Mouse (Mus musculus): ENCODE results near the gene Esx1. TPM values are rescaled to one million over a fixed set of nuclear protein-coding genes. Genes with fewer than 3 reads are reported as not detected.

Esx1 gene
- total RNA-seq (2021): not detected
- long read RNA-seq, experiment 1: 0 reads
- long read RNA-seq, experiment 2: 0 reads

GRCm38 (mm10) chrX:137121718-137122117 lies at the start of gene Esx1:
Gene Esx1, minus strand, starts transcription at chrX:137122083.
- no peak for DNase-seq (ENCODE audit: low spot score in 2 of 2)

- DNase-seq (ENCODE audit: low spot score in 2 of 2): peak in 1 of 2 experiments; percentile 18
Observed at GRCm38 (mm10) chrX:137170021-137170420, 48.1 kb upstream of the Esx1 start.

- DNase-seq (ENCODE audit: low spot score in 2 of 2): no peak
Observed at GRCm38 (mm10) chrX:137167658-137168057, 45.8 kb upstream of the Esx1 start.

DNA sequence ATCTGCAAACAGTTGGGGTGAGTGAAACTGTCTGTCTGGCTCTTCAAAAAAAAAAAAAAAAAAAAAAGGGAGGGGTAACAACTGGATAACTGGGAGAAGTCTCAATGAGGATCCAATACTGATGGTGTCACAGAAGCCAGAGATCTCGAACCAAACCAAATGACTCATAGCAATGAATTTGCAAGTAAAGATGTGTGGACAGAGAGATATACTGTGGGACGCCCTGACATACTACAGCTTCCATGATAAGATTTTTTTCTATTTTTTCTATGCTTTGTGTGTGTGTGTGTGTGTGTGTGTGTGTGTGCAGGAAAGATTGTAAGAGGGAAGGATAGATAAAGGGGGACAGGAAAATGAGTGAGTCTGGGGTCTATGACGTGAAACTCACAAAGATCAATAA lies 43.7 kb upstream of the Esx1 start:
- no peak for DNase-seq (ENCODE audit: low spot score in 2 of 2)

GRCm38 (mm10) chrX:137162700-137163099 lies 40.8 kb upstream of the Esx1 start:
- DNase-seq (ENCODE audit: low spot score in 2 of 2): no peak

DNA sequence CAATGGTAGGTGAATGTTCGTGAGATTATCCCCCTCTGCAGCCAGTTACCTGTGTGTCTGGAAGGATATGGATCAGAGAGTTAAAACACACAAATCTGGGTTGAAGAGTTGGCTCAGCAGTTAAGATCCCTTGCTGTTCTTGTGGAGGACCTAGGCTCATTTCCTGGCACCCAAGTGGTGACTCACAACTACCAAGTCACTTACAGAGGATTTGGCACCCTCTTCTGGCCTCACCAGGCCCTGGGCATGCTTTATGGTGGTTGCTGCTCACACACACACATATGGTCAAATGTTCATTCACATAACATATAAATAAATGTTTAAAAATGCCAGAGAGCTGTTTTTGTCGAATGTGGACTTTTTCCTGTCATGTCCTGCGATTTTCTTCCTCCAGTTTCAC lies 39.1 kb upstream of the Esx1 start:
- DNase-seq (ENCODE audit: low spot score in 2 of 2): no peak

GRCm38 (mm10) chrX:137149050-137149449 lies 27.2 kb upstream of the Esx1 start:
- DNase-seq (ENCODE audit: low spot score in 2 of 2): no peak

DNA sequence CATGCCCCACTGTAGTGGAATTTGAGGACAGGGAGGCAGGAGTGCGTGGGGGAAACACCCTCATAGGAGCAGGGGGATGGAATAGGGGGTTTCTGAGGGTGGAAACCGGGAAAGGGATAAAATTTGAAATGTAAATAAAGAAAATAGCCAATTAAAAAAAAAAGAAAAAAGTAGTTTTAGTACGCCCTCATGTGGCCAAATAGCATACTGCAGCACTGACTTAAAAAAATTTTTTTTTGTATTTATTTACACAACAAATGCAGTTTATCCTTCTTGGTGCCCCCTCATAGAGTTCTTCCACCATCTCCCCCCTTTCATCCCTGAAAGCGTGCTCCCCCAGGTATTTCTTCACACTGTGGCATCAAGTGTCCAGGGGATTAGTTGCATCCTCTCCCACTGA lies 22.8 kb upstream of the Esx1 start:
- no peak for DNase-seq (ENCODE audit: low spot score in 2 of 2)

GRCm38 (mm10) chrX:137143726-137144125 lies 21.8 kb upstream of the Esx1 start:
- DNase-seq (ENCODE audit: low spot score in 2 of 2): no peak

GRCm38 (mm10) chrX:137142546-137142945 lies 20.7 kb upstream of the Esx1 start:
- no peak for DNase-seq (ENCODE audit: low spot score in 2 of 2)

GRCm38 (mm10) chrX:137141669-137142068 lies 19.8 kb upstream of the Esx1 start:
- DNase-seq (ENCODE audit: low spot score in 2 of 2): peak in 1 of 2 experiments; percentile 42

DNA sequence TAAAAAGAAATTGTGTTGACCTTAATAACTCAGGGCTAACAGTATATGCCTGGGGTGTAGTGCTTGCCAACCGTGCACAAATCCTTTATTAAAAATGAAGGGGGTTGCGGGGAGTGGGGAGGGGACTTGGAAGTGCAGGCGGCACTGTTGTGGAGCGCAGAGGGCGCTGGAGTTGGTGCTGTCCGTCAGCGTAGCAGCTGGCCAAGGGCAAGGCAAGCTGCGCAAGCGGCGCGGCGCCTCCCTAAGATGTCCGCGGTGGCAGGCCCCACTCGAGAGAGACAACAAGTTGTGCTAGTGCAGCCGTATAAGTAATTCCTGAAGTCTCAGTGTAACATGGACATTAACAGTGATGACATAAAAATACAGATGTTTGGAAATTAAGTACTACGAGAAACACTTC lies 5.7 kb upstream of the Esx1 start:
- DNase-seq (ENCODE audit: low spot score in 2 of 2): no peak

GRCm38 (mm10) chrX:137119675-137120423 lies 2.0 kb downstream of the Esx1 start:
- no peak for DNase-seq (ENCODE audit: low spot score in 2 of 2)

- no peak for DNase-seq (ENCODE audit: low spot score in 2 of 2)
Observed at GRCm38 (mm10) chrX:137118097-137118746, 3.7 kb downstream of the Esx1 start.

GRCm38 (mm10) chrX:137106498-137106897 lies 15.4 kb downstream of the Esx1 start:
- DNase-seq (ENCODE audit: low spot score in 2 of 2): no peak

GRCm38 (mm10) chrX:137104531-137104930 lies 17.4 kb downstream of the Esx1 start:
- no peak for DNase-seq (ENCODE audit: low spot score in 2 of 2)

Other genes with a start within 250 kb of the Esx1 start
- not detected for gene H2bfm, start 194.8 kb downstream of the Esx1 start, total RNA-seq (2021)
- gene Tmsb15b2, start 146.6 kb downstream of the Esx1 start, total RNA-seq (2021): 10 to 100 TPM; 11.7 to 24.1 TPM
- not detected for gene Tmsb15l, start 145.2 kb downstream of the Esx1 start, total RNA-seq (2021)
- 1 to 10 TPM; 3.2 to 4.8 TPM for gene Tmsb15b1, start 145.2 kb downstream of the Esx1 start, total RNA-seq (2021)
- gene Zcchc18, start 128.9 kb downstream of the Esx1 start, total RNA-seq (2021): 10 to 100 TPM; 14.2 to 17.2 TPM
- gene Slc25a53, start 83.8 kb downstream of the Esx1 start, total RNA-seq (2021): 1 to 10 TPM; 5.7 to 6.2 TPM
- 1 to 10 TPM; 4.8 to 5.0 TPM for gene Fam199x, start 72.5 kb downstream of the Esx1 start, total RNA-seq (2021)

Data from adrenal gland, adult 18-20 months (tissue).